Comparison of ENCODE assay signal across 38 mouse cellular contexts in genomic region chr7:99995186-99995585, GRCm38 (mm10). TPM values are rescaled to one million over a fixed set of nuclear protein-coding genes. Genes with fewer than 3 reads are reported as not detected.
"Had no signal": no experiment of that assay in that cellular context is flagged by ENCODE, and none has a peak within 500 bp of the region (broad histone marks: within the 10 kb centered on the region; RNA-seq: fewer than 3 reads in every experiment).

No protein-coding gene starts in this region.

- DNase-seq: heart, postnatal 10 days; heart, postnatal 14 days; heart, postnatal 36 days; heart, postnatal 4 days; kidney, adult 11 months; kidney, adult 18-20 months; kidney, adult 2 months; kidney, adult 8-10 months; kidney, adult 9 months; kidney, postnatal 10 days; kidney, postnatal 14 days; kidney, postnatal 25 days; kidney, postnatal 36 days; kidney, postnatal 4 days; layer of hippocampus, adult 9-11 months; layer of hippocampus, postnatal 36 days had no signal

- H3K36me3 ChIP-seq: heart, embryonic 12.5 days; heart, embryonic 13.5 days; heart, embryonic 15.5 days; hindbrain, embryonic 10.5 days; hindbrain, embryonic 12.5 days; hindbrain, embryonic 13.5 days; hindbrain, embryonic 15.5 days; intestine, embryonic 15.5 days; kidney, embryonic 15.5 days had no signal

- H3K4me1 ChIP-seq: heart, embryonic 12.5 days; heart, embryonic 13.5 days; hindbrain, embryonic 10.5 days; hindbrain, embryonic 12.5 days; hindbrain, embryonic 13.5 days; hindbrain, embryonic 15.5 days; intestine, embryonic 15.5 days; kidney, embryonic 15.5 days had no signal

- H3K4me3 ChIP-seq: heart, embryonic 12.5 days; heart, embryonic 13.5 days; heart, embryonic 15.5 days; hindbrain, embryonic 10.5 days; hindbrain, embryonic 12.5 days; hindbrain, embryonic 13.5 days; hindbrain, embryonic 15.5 days; intestine, embryonic 15.5 days; kidney, embryonic 15.5 days; layer of hippocampus, adult 2 months; left cerebral cortex, adult 2 months had no signal

- ATAC-seq: hindbrain, embryonic 16.5 days; hindbrain, postnatal 0 days; inflammation-experienced regulatory T-cells, adult 6 months; intestine, embryonic 15.5 days; intestine, embryonic 16.5 days; intestine, postnatal 0 days had no signal

- H3K4me2 ChIP-seq: heart, embryonic 12.5 days; heart, embryonic 13.5 days; heart, embryonic 15.5 days; hindbrain, embryonic 12.5 days; hindbrain, embryonic 13.5 days; hindbrain, embryonic 14.5 days; hindbrain, embryonic 15.5 days; intestine, embryonic 15.5 days; kidney, embryonic 15.5 days had no signal

- H3K9ac ChIP-seq: heart, embryonic 12.5 days; heart, embryonic 13.5 days; heart, embryonic 15.5 days; hindbrain, embryonic 12.5 days; hindbrain, embryonic 13.5 days; hindbrain, embryonic 14.5 days; hindbrain, embryonic 15.5 days; intestine, embryonic 15.5 days; kidney, embryonic 15.5 days had no signal

- H3K27me3 ChIP-seq: heart, embryonic 12.5 days; heart, embryonic 15.5 days; hindbrain, embryonic 12.5 days; hindbrain, embryonic 13.5 days; hindbrain, embryonic 15.5 days; intestine, embryonic 15.5 days; kidney, embryonic 15.5 days had no signal

- H3K27ac ChIP-seq: heart, embryonic 13.5 days; heart, embryonic 15.5 days; hindbrain, embryonic 10.5 days; hindbrain, embryonic 12.5 days; hindbrain, embryonic 13.5 days; hindbrain, embryonic 14.5 days; hindbrain, embryonic 15.5 days; hindbrain, postnatal 0 days; intestine, embryonic 15.5 days; kidney, embryonic 15.5 days; kidney, postnatal 0 days; layer of hippocampus, adult 2 months; left cerebral cortex, adult 2 months had no signal

- H3K9me3 ChIP-seq: heart, embryonic 12.5 days; heart, embryonic 13.5 days; heart, embryonic 15.5 days; hindbrain, embryonic 10.5 days; hindbrain, embryonic 12.5 days; hindbrain, embryonic 13.5 days; hindbrain, embryonic 15.5 days; intestine, embryonic 15.5 days; kidney, embryonic 15.5 days had no signal

RNA-seq across cellular contexts. Expression of gene Chrdl2, which starts 10.8 kb away (rescaled TPM):
- total RNA-seq: heart, postnatal 10 days; heart, postnatal 14 days; heart, postnatal 4 days; hematopoietic stem cell, adult 5-6 weeks; layer of hippocampus, adult 18-20 months had no signal
- polyA plus RNA-seq: heart, embryonic 16.5 days; hindbrain, embryonic 11.5 days; inflammation-experienced regulatory T-cells, adult 6 months had no signal
